Mouse (Mus musculus): ENCODE results near the gene Tfap2c. TPM values are rescaled to one million over a fixed set of nuclear protein-coding genes. Genes with fewer than 3 reads are reported as not detected.

Tfap2c gene
- polyA plus RNA-seq, 1 experiment: 3.1 TPM

DNA sequence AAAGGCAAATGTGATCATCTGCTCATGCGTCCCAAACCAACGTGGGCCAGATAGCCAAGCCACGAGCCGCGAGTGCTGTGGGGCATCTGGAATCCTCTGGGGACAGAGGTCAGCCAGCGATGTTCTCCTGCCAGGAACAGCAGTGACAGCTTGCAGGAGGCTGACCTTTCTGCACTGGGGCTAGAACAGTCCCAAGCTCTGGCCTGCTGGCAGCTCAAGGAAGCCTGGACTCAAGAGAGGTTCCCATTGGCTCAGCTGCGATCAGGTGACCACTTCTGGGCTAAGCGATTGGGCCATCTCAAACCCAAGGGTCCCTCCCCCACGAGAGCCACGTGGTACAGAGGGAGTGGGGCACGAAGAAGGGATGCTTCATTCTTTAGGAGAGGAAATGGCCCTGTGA is 58.3 kb downstream of the Tfap2c start:
- DNase-seq (ENCODE audit: extremely low spot score in 1 of 2, low spot score in 1 of 2): no peak

Other genes starting within 250 kb of the Tfap2c start
- 17.5 and 18.5 TPM in 2 replicates for gene Fam210b, start 204.0 kb upstream of the Tfap2c start, polyA plus RNA-seq (2012; rRNA removed)
- 1.5 and 1.8 TPM in 2 replicates for gene Aurka, start 179.1 kb upstream of the Tfap2c start, polyA plus RNA-seq (2012; rRNA removed)
- gene Cstf1, start 178.9 kb upstream of the Tfap2c start, polyA plus RNA-seq (2012; rRNA removed): 24.7 and 26.9 TPM in 2 replicates
- gene Cass4, start 155.8 kb upstream of the Tfap2c start, polyA plus RNA-seq (2012; rRNA removed): 0.29 and 0.38 TPM in 2 replicates
- gene Rtf2, start 109.0 kb upstream of the Tfap2c start, polyA plus RNA-seq (2012; rRNA removed): 77.9 and 79.1 TPM in 2 replicates
- 0.04 TPM in 1 of 2 replicates, not detected in the other for gene Gcnt7, start 91.0 kb upstream of the Tfap2c start, polyA plus RNA-seq (2012; rRNA removed)
- 0.24 TPM in 1 of 2 replicates, not detected in the other for gene Fam209, start 77.1 kb upstream of the Tfap2c start, polyA plus RNA-seq (2012; rRNA removed)

All from frontal cortex, adult 2 months (tissue).